Mouse (Mus musculus) lung, adult 18-20 months (tissue): ENCODE data around the gene Gm9922.
A peak's percentile ranks its signal among the peaks of the same experiment; 100 is the strongest.

Experiments used
- DNase-seq, 2 experiments: peaks; one replicate each; pipeline ENCODE4 v3.0.0; 2022; ENCODE audit warnings: mixed read lengths in 2 of 2

The Gm9922 gene

DNA sequence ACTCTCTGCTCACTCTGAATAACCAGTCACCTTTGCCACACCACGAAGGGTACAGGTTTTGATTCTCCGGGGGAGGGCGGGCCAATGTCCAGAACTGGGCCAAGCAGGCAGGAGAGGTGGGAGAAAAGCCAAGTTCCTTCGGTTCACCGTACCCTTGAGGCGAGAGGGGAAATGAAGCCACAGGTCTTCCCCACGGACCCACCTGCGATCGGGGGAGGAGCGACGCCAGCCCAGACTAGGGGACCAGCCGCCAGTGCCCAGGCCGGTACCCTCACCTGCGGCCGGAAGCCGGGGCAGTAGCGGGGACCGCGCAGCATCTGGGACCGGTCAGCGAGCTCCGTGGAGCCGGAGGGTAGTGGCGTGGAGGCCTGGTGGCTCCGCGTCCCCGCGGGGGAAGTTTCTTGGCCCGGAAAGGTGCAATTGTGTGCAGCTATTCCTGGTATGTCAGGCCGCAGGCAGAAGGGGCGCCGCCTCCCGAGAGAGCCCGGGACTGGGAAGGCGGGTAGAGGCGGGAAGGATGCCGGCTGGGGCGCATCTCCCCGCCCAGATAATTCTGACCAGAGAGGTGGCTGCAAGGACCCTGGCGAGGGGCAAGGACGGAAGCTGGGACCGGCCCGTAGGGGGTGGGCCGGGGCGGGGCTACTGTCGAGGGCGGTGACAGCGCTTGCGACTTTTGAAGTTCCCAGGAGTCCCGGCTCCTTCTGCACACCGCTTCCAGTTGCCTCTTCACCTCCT lies at the start of gene Gm9922, which contains the start of gene Lmo7:
Gm9922 (minus strand) TSS at position 578 of the 735 bp plus-strand sequence.
Lmo7 (plus strand) TSS at position 721 of the 735 bp plus-strand sequence.
- DNase-seq: peak; percentile 77 to 82

DNA sequence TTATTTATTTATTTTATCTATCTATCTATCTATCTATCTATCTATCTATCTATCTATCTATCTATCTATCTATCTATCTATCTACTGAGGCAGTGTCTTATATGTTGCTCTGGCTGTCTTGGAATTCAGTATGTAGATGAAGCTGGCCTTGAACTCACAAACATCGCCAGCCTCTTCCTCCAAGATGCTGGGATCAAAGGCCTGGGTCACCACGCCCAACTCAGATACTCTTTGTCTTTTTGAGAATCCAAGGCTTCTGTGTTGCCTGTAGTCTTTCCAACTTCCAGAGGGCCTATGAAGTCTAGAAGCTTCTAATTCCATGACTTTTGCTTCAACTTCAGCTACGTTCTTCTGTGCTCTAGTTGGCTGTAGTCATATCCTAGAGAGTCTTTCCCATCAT lies 48.8 kb upstream of the Gm9922 start:
- no peak for DNase-seq

DNA sequence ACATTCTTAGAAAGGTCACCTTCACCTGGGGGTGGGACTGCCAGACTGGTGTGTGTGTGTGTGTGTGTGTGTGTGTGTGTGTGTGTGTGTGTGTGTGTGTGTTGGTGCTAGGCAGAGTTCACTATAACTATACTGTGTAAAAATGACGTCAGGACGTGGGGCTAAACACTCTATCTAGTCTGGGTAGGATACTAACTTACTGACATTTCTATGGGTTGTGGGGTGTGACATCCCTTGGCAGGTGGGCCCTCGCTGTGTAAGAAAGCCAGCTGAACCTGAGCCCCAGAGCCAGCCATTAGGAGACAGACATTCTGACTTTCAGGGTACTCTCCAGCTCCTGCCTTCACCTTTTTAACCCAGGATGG lies 47.5 kb upstream of the Gm9922 start:
- DNase-seq: no peak

DNA sequence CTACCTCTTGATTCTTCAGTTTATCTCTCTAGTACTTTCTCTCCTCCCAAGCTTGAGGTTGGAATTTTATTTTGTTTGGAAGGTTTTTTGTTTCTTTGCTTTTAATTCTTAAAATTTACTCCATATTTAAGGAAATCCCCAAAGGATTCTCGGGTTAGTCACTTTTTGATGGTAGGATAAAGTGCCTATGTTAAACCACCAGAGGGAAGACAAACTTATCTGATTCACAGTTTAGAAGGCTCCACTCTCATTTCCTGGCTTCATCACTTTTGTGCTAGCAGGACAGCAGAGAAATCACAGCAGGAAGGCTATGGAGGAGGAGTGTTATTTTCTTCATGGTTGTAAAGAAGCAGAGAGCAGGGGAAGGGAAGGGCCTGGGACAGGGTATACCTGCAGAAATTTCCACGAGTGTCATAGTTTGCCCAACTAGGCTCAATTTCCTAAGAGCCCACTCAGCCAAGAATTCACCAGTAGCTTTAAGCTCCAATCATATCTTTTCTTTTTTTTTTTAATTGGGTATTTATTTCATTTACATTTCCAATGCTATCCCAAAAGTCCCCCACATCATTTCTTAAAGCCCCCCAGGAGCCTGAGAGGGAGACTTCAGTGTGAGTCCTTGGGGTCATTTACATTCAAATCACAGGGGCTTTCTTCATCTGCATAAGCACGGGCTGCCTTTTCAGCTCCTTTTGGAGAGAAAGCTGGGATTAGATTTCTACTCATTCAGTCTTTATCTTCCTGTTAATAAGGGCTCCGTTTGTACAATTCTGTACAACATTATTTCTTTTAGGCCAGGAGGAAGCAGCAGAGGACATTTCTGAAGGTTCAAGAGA lies 46.9 kb upstream of the Gm9922 start:
- DNase-seq: no peak

DNA sequence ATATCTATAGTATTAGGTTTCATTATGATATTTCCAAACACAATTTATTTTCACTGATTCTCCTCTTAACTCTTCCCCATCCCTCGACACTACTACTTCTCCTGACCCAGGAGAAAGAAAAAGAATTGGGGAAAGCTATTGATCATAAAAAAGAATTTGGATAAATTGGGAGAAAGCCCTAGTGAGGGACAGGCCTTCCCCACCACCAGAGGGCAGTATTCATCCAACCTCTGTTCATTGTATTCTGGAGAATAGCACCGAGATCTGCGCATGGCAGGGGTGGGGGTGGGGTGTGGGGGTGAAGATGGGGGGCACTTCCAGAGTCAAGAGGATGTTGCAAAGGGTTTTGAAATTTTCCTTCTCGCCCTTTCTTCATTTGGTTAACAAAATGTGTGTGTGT lies 45.0 kb upstream of the Gm9922 start:
- DNase-seq: peak in 1 of 2 experiments; percentile 36

DNA sequence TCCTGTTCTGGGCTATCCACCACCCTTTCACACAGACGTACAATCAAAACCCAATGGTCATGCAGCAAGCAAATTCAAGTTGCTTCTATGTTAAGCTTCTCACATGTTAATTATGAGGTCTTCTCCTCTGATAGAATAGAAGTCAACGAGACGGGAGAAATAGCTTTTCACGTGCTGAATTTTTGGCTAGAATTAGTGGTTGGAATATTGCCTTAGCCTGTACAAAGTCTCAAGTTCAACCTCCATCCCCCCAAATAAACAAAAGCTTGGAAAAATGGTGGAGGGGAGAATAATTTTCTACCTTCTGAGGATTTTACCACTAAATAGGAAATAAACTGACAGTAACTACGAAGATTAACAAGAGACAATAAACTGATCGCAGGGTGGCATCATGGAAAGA lies 42.1 kb upstream of the Gm9922 start:
- no peak for DNase-seq

DNA sequence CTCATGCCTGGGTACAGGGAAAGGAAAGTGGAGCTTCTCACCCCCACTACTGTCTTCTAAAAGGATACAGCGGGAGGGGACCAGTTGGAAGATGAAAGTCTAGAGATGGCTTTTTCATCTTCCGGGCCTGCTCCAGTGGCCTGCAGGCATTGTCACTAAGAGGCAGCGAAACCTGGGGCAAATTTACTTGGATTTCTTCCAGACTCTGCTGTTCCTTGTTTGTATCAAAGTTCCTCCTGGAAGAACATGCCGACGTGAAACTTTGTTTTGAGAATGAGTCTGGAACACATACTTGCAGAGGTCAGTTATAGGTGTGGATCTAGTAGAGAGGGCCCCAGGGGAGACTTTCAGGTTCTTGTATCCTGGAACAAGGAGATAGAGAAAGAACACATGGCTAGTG lies 41.7 kb upstream of the Gm9922 start:
- DNase-seq: no peak

DNA sequence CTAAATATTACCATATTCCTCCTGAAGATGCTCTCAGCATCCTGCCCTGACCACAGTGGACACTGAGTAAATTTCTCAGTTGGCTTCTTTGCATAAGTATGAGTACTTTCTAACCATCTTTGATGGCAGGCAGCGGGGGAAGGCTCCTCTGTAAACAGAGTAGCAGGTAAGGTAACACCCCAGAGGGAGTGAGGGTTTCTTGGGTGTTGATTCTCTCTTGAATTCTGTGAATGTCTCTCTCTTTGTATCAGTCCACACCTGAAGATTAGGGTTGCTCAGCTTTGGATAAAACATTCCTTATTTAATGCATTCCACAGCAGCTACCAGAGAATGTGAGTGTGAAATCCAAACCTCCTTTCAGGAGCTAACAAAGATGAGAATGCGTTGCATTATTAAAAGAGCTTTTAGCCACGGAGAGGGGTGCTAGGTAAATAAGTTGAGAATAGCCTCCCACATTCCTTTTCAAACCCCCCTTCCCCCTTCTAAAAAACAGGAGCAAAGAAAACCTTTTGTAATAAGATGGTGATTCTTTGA lies 34.2 kb upstream of the Gm9922 start:
- DNase-seq: no peak

DNA sequence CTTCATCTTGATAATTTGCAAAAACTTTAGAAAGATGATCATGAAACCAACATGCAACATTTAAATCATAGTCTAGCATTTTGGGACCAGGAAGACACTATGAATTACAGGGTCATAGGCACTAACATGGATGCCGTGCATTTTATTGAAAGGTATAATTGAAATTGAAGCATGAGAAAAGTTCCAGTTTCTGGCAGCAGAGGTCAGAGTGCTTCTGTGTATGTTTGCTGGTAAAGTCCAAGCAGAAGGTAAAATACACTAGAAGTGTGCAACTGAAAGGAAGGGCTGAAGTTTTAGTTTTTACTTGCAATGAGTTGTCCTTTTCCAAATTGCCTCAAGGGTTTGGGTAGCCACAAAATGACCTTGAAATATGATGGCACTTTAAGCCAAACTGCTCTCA lies 32.7 kb upstream of the Gm9922 start:
- no peak for DNase-seq

DNA sequence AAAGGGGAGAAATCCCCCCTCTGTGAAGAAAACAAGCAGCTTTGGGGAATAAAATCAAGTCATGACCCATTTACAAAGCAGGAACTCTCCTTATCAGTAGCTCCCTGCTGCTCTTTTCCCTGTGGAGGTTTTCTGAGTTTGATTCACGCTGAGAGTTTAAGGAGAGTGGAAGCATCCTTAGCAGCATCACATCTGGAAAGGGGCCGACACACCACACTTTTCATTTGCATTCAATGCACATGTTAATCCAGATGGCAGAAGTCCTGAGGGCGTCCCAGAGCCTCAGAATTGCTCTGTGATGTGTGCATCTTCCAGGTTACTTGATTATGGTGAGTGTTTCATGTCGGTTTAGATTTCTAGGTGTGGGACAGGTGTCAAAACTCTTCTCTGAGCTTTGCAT lies 25.8 kb upstream of the Gm9922 start:
- DNase-seq: no peak

DNA sequence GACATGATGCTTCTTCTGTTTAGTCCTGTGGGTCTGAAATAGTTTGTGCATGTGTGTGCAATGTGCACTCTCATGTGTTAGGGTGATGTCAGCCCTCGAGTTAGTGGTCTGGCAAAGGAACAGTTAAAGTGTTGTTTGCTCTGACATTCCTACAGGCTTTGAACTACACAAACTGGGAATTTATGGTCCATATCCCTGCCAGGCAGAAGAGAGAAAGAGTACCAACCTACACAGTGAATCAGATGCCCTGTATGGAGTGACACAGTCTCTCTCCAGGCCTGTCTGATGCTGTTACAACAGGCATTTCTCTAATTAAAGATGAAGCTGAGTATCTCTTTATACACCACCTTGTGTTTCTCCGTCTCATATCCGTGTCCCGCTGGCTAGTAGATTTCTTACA lies 21.3 kb upstream of the Gm9922 start:
- DNase-seq: no peak

DNA sequence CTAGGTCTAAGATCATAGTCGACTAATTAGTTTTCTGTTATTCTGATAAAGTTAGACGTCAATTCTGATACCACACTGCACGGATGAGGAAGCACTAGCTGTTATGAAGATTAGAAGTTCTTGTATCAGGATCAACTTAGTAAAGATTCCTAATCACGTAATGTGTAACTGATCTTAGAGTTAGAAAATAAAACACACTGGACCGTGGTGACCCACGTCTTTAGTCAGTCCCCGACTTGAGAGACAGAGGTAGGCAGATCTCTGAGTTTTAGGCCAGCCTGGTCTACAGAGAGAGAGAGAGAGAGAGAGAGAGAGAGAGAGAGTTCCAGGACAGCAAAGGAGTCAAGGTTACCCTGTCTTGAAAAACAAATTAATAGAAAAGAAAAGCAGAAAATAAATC lies 18.8 kb upstream of the Gm9922 start:
- DNase-seq: no peak

DNA sequence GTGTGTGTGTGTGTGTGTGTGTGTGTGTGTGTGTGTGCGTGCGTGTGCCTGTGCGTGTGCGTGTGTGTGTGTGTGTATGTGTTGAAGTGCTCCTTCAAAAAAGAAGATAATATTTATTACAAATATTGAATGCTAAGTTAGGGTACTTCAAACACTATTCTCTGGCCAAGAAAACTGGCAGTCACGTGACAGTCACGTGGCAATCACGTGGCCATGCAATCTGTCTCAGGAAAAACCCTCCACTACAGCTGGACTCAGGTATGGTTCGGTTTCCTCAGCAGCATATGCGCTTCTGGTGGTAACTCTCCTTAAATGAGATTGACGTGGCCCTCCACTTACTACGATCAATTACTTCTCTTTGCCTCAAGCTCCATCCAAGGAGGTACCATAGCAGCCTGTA lies 18.2 kb upstream of the Gm9922 start:
- DNase-seq: no peak

DNA sequence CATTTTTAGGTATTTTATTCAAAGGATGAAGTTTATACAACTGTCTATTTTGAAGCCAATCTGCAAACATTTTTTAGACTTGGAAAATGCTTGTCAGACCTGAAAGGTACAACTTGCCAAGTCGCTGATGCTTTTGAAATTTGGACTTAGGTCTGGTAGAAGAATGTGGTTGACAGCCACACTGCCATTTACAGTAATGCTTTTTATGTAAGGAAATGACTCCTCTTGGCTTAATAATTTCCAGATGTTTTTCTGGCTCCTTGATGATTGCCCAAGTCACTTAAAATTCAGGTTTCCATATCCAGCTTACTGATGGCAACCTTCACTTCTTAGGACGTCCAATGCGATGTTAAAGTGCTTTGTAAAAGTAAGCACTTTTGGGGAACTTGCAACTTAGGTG lies 17.0 kb upstream of the Gm9922 start:
- DNase-seq: no peak

DNA sequence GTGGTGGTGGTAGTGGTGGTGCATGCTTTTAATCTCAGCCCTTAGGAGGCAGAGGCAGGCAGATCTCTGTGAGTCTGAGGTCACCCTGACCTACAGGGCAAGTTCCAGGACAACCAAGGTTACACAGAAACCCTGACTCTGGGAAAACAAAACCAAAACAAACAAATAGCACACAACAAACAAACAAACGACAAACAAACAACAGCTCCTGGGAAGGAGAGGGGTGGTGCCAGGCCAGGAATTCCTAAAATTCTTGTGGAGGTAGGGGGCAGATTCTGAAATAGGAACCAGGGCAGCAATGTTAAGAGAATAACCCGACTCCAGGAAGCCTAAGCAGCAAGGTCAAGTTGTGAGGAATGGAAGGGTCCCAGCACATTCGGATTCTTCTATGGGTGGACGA lies 7.9 kb upstream of the Gm9922 start:
- DNase-seq: no peak

DNA sequence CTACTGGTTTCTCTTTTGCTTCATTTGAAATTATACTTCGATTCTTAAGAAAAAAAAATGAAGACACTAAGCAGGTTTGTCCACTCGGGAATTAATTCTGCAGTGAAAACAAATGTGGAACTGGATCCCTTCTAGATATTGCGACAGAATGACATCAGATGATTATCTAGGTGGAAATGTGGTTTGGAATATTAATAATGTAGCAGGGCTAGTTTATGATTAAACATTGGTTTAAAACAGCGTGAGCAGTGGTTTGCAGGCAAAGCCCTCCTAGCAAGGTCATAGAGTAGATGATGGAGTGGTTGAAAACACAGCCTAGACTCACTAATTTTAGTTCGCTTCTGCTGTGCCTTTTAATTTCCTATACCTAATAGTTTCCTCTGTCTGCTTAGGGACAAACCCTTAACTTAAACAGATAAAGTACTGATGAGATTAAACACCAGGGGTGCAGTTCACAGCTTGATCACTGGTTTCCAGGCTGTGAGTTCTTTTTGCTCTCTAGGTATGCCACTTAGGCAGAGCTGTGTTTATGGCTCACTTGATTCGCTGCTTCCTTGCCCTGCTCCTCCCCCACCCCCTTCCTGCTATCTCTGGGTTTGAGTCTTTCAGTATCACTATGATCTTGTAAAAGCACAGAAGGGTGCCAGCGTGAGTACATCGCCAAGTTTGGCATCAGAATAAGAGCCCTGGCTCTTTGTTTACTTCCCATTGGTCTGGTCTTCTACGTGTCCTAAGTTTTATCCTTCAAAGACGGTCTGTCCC lies 4.1 kb upstream of the Gm9922 start:
- no peak for DNase-seq

DNA sequence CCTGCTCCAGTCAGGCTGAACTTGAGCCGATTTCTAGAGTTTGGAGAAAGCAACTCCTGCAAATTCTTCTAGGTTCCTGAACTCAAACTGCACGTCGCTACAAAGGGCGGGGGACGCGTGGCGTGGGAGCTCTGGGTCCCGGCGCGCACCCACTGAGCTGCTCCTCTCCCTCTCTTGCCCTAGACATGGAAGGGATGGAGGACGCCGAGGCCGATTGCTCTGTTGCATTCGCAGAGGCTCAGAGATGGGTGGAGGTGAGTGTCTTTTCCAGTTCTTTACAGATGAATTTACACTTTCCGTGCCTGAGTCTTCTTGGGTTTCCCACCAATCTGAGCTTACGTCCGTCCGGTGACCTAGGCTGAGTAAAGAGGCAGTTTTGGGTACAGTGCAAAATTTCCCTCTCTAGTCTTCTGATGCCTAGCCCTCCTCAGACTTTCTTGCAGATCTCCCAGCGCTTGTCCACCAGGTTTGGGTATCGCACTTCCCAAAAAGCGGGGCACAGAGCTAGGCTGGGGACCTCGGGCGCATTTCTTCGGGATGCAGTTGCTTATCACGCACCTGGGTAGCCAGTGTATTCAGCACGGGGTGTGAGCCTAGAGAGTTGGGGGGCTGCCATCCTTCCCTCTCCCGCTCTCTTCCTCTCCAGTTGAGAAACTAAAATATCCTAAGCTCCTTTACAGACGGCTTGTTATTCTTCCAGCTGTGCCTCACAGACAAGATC lies 518 bp upstream of the Gm9922 start:
- DNase-seq: no peak

DNA sequence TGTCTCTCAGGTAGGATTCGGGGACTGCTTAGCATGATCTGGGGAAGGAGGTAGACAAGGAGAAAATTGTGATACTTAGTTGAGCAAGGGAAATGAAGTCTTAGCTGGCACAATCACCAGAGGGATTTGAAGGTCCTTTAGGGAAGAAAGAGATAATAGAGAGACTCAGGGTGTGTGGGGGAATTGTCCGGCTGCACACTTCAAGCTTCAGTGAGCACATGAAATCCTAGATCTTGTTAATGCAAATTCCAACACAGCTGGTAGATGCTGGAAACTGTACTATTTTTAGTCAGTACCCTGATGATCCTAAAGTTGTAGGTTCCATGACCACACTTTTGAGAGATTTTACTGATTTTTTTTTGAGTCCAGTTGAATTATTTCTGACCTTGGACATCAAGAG lies 15.2 kb downstream of the Gm9922 start:
- DNase-seq: no peak

DNA sequence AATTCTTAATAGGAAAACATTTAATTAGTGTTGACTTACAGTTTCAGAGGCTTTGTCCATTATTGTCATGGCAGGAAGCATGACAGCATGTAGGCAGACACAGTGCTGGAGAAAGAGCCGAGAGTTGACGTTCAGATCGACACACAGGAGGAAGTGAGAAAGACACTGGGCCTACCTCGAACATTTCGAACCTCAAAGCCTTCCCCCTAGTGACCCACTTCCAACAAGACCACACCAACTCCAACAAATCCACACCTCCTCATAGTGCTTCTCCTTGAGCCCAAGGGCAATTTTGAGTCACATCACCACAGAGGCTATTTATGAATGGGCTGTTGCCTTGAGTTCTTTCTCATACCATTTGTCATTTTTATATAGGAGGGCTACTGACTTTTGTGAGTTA lies 22.5 kb downstream of the Gm9922 start:
- no peak for DNase-seq

DNA sequence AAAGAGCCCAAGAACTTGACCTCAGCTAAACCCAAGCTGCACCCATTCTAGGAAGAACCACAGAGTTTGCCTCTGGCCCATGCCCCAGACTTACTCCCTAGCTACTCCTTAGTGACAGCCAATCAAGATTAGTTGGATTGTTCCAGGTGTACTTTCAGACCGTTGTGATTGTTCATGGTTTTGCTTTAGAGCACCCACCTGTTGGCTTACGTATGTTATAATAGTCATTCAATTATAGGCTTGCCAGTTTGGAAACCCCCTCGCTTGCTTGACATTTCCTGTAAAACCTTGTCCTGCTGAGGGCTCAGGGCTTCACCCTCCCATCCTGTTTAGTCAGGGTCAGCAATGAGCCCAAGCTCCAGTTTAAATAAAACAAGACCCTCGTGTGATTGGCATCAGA lies 25.1 kb downstream of the Gm9922 start:
- DNase-seq: no peak

DNA sequence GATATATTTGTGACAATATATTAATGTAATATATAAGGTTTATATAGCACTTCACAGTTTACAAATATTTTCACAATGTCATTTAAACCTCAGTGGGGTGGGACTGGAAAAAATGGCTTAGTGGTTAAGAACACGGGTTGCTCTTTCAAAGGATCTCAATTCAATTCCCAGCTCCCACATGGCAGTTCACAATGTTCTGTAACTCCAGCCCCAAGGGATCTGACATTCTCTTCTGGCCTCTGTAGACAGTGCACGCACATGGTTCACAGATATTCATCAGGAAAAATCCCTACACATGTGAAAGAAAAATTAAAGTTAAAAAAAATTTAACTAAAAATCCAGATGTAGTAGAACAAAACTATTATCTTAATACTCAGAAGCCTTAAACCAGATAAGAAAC lies 41.2 kb downstream of the Gm9922 start:
- DNase-seq: no peak

DNA sequence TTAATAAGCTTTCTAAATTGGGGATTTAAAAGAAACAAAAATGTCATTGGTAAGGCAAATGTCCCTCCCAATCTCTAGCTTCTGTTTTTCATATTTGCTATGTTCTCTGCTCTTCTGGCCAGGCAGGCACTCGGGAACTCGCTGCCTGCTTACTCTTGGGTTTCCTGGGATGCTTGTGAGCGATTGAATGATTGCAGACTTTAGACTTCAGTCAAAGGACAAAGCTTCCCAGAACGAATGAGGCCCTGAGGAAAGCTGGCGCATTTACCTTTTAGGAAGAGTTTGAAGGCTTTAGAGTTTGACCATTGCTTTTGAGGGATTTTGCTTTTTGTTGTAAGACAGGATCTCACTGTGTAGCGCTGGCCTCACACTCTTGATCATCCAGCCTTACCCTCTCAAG lies 41.9 kb downstream of the Gm9922 start:
- no peak for DNase-seq
